Mouse (Mus musculus) adrenal gland, postnatal 4 days (tissue): ENCODE measurements around the gene Ssu72. TPM values are rescaled to one million over a fixed set of nuclear protein-coding genes. Genes with fewer than 3 reads are reported as not detected.
"Not testable (repeated sequence)": the region's sequence is repeated elsewhere in the genome, so short reads cannot be mapped to it uniquely, and the experiment has no call there.

Experiments
- DNase-seq, 2 experiments: peaks; one replicate each; pipeline ENCODE4 v3.0.0; 2021 to 2022; ENCODE audit warnings: low spot score in 2 of 2, mixed read lengths in 2 of 2
- long read RNA-seq, 2 experiments: library from polyadenylated mRNA; stranded (forward); transcript quantifications; one replicate each; pipeline ENCODE4 v2.0.0; 2021
- total RNA-seq, 2 experiments: library from RNA; stranded (reverse); gene quantifications; 2 replicates each; pipeline ENCODE4 v1.2.3; 2021

Gene Ssu72
- 10 to 100 TPM; 88.9 to 96.2 TPM for total RNA-seq
- long read RNA-seq, experiment 1, transcript Ssu72-201 (5 exons, 1,472 nt) = major isoform, 103 of 150 reads
- long read RNA-seq, experiment 1, partial matches to known transcripts = 34 of 150 reads
- long read RNA-seq, experiment 1, other reads (novel, unspliced or antisense) = 6 of 150 reads
- long read RNA-seq, experiment 2, transcript Ssu72-201 (5 exons, 1,472 nt) = major isoform, 104 of 155 reads
- long read RNA-seq, experiment 2, transcript Ssu72-203 (2 exons, 1,555 nt) = minor isoform, 8 of 155 reads
- long read RNA-seq, experiment 2, partial matches to known transcripts = 29 of 155 reads
- long read RNA-seq, experiment 2, other reads (novel, unspliced or antisense) = 11 of 155 reads

DNA sequence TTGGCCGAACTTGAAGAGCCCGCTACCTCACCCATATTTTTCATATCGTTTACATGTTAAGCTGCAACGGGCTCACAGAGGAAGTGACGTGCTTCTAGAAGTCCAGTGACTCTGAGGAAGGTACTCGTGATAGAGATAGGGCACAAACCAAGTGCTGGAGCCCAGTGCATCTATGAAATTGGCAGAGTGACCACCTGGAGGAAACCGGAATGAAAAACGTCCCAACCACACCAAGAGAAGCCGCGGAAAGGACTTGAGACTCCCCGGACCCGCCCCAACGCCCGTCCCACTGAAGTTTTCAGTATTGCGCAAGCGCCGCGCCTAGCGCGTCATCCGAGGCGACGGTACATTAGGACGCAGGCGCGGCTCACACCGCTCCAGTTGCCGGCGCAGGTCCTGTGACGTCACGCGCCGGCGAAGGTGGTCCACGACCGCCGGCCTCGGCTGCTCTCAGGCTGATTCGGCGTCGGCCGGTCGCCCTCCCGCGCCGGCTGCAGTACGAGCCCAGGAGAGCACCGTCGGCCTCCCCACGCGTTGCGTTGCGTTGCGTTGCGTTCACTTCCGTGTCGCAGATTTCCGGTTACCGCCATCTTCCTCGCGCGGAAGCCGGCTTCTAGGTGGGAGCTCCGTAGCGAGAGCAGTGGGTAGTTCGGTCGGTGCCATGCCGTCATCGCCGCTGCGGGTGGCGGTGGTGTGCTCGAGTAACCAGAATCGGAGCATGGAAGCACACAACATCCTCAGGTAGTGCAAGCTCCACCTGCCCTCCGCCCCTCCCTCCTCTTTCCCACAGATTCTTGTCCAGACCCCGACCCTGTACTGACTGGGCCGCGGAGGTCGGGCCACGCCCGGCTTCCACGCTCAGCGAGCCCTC, at the start of gene Ssu72:
Gene Ssu72, plus strand, starts transcription at position 80 of the 871 bp plus-strand sequence.
- peak; percentile 83 to 89 for DNase-seq

DNA sequence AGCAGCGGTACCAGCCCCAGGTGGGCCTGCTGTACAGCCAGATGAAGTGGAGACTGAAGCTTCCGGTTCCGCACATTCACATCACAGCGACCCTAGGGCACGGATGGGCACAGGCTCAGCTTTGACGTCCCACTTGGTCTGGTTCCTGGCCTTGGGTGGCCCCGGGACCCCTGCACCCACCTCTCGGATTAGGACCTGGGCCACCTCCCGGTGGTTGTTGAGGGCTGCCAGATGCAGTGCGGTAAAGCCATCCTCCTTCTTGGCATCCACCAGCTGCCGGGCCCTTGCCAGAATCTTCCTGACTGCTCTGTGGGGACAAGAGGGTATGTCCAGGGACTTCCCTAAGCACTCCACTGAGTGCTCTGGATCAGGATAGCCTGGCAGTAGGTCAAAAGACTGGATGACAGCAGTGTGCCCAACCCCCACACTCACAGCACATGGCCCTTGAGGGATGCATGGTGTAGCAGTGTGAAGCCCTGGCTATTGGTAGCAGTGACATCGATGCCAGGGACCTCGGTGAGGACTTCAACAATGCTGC, 48.3 kb upstream of the Ssu72 start:
- no peak for DNase-seq

DNA sequence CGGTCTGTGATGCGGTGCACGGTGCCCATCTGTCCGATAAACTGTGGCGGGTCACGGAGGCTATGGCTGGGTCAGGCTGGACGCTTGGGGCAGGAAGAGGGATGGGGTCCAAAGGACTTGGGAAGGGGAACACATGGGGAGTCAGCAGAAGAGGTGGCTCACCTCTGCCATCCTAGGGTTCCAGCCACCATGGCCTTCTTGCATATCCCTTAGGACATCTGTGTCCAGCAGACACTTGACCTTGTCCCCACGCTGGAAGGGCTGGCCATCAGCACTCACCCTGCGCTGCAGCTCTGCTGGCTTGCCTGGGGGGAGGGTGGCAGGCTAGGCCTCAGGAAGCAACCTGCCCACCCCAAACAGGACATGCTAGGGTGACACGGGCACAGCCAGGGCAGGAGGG, 45.6 kb upstream of the Ssu72 start:
- no peak for DNase-seq

DNA sequence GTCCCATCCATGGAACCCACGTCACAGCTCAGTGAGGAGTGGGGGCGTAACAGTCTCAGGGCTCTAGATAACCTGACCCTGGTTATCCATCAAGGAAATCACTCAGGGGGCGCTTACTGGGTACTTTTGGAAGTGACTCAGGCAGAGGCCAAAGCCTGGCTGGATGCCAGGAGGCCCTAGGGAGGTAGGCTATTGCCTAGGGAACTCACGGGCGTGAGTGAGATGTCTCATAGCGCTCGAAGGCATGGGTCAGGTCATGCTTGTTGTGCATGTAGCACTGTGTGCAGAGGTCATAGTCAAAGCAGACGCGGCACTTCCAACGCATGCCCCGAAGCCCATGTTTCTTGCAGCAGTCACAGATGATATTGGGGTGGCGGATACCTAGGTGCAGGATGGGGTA, 44.0 kb upstream of the Ssu72 start:
- DNase-seq = no peak

DNA sequence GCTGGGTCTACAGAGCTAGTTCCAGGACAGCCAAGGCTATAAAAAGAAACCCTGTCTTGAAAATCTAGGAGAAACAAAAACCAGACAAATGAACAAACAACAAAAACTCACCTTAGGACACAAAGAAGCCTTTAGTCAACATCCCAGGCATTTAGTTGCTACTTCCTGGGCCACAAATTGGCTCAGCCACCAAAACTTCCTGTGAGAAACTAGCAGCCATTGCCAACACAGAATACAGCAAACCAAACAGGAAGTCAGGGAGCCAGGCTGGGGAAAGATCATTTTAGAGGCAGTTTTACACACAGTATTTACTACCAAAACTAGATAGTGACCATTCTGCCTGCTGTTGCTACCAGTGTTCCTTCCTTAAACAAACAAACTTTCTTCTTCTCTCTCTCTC, 37.7 kb upstream of the Ssu72 start:
- no peak for DNase-seq

DNA sequence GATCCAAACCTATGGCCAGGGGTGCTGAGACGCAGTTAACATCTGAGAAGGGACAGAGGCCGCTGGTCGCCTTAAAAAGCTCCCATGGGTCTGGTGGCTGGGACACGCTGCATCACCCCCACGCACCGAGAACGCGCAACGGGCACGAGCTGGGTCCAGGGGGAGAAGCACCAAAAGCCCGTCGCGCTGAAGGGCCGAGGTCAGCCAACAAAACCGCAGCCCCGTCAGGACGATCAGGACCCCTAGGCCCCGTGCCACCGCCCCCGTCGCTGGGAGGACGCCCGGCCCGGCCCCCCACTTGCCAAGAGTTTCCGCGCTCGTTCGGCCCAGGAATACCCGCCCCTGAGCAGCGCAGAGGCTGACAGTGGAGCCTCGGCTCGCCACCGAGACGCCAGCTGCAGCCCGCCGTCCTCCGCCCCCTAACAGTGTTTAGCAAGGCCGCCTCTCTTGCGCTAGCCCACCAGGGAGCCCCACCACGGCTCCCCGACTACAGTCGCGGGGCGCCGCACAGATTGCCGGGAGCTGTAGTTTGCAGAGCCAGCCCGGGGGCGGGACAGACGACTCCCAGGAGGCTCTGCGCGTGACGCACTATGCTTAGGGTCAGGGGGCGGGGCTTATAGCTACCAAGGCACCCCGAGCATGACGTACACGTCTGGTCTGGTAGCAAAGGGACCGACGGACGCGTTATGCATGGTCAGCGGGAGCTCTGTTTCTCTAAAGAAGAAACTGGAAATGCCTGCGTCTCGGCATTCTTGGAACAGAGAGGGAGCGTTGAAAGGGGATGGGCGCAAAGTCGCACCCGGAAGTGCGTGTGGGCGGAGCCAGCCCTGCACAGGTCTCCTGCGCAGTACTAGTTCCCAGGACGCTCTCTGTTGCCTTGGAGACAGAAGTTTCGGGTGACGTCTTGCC, 35.7 kb upstream of the Ssu72 start, which contains the start of gene Mib2:
Gene Mib2, minus strand, starts transcription at position 510 of the 909 bp plus-strand sequence.
- DNase-seq = peak; percentile 75 to 95

DNA sequence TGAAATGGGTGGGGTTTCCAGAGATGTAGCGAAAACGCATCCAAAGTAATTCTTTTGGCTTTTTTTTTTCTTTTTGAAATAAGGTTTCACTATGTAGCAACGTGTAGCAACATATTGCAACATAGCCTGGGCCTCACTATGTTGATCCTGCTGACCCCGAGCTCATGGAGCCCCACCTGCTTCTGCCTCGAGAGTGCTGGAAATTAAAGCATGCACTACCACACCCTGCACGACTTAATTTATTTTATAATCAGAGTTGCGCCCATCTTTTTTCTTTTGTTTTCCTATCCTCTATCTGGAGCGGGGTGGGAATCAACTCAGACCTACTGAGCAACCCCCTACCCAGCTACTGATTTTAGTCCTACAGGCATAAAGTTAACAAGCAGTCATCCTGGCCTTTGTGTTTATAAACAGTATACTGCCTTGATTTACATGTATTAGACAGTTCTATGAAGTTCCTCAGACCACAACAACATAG, 35.0 kb upstream of the Ssu72 start:
- DNase-seq = no peak

DNA sequence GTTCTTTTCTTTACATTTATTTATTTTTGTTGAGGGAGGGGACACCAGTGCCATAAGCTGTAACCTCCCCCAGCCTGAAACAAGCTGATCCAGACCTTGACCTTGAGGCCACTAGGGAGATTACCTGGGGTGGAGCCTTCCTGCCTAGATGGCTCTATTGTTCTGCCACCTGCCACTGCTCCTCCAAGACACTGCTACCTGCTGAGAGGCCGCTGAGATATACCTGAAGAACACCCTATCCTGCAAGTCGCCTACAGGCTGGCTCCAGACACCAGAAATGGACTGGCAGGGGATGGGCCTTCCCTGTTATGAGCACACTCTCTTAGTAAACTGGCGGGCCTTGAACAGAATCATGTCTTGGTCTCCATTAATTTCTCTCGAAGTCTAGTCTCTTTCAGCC, 34.4 kb upstream of the Ssu72 start:
- DNase-seq = peak in 1 of 2 experiments; percentile 1

DNA sequence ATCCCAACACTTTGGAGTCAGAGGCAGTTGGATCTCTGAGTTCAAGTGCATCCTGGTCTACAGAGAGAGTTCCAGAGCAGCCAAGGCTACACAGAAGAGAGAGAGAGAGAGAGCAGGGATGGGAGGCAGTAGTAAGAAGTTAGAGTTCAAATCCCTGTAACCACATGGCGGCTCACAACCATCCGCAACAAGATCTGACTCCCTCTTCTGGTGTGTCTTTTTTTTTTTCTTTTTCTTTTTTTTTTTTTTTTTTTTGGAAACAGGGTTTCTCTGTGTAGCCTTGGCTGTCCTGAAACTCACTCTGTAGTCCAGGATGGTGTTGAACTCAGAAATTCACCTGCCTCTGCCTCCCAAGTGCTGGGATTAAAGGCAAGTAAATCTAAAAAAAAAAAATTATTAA, 32.5 kb upstream of the Ssu72 start:
- DNase-seq = no peak

DNA sequence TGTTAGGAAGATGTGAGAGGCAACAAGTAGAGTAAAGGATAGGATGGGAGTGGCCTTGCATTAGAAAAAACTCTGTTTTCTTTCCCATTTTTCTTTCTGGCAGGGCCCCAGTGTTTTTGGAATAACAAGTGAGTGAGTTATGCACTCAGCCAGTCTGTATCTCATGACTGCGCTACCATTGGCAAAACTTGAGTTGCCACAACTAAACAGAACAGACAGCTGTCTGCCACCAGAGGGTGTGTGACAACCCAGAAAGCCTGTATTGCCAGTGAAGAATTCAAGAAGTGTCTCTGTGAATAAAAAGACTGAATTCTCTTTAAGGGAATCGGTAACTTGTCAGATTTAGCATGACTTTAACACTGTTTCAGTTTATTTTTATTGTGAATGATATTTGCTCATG, 28.6 kb upstream of the Ssu72 start:
- DNase-seq = peak in 1 of 2 experiments; percentile 1

DNA sequence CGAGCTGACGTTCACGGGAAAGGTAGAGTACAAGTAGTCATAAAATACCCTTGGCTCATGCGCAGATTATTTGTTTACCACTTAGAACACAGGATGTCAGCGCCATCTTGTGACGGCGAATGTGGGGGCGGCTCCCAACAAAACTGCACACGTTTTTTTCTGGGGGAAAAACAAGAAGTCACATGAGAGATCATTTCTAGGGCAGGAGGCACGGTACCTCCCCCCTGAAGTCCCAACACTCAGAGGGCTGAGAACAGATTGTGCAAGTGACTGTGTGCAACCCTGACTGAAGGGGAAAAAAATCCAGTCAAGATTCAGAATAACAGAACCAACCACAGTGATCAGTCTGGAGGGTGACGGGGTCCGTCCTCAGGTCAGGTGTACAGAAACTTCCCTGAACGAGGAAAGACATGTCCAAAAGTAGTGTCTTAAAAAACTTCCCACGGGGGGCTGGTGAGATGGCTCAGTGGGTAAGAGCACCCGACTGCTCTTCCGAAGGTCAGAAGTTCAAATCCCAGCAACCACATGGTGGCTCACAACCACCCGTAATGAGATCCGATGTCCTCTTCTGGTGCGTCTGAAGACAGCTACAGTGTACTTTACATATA, 20.8 kb upstream of the Ssu72 start:
- DNase-seq = not testable (repeated sequence)

DNA sequence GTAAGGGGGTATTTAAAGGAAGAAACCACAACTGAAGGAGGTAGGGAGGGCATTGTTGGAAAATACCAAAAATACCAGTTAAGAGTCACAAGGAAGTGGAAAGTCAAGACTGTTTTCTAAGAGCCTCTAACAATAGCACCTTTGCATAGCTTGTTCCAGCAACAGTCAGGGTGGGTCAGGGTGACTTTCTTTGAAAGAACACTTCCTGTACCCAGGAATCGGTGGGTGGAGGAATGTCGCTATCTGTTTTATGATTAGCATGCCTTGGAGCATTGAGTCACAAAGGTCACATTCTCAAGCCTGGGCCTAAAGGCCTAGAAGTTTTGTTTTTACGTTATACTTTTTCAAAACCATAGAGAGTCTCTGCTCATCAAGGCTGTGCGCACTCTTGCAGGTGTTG, 16.8 kb upstream of the Ssu72 start:
- not testable (repeated sequence) for DNase-seq

DNA sequence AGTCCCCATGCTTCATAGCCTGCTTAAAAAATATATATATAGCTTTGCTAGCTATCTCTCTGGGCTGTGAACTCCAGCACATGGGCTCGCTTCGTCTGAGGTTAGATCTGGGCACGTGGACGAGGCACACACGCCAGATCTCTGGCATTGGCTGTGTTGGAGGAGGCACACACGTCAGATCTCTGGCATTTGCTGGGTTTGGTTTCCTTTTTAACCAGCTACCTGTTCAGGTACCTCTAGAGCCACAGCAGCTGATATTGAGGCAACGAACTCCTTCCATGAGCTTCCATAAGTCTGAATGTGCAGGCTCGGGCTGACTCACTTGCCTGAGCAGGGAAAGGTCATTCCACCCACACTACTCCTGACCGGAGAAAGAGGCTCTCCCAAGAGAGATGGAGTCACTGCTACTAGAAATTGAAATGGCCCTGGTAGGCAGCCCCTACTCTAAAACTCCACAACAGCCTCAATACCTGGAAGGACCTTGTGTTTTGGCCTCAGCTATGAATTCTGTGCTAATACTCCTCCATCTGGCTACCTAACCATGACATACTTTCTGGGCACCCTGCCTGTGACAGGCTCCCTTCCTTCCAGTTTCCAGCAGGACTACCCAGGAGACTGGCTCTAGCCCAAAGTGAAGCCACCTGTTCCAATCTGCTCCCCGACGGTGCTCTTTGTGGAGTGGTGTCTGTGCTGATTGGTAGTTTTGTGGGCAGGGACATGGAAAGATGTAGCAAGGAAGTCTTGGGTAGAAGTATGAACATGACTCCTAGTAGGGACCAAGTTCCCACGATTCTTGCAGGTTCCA, 13.8 kb upstream of the Ssu72 start:
- no peak for DNase-seq

DNA sequence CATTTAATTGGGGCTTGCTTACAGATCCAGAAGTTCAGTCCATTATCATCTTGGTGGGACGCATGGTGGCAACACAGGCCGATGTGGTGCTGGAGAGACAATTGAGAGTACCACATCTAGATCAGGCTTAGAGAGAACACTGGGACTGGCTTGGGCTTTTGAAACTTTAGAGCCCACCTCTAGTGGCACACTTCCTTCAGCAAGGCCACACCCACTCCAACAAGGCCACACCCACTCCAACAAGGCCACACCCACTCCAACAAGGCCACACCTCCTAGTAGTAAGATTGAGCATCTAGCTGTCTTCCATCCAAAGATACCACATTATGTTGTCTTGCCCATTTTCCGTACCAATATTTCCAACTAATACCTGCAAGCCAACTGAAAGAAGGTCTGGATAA, 12.2 kb upstream of the Ssu72 start:
- no peak for DNase-seq

DNA sequence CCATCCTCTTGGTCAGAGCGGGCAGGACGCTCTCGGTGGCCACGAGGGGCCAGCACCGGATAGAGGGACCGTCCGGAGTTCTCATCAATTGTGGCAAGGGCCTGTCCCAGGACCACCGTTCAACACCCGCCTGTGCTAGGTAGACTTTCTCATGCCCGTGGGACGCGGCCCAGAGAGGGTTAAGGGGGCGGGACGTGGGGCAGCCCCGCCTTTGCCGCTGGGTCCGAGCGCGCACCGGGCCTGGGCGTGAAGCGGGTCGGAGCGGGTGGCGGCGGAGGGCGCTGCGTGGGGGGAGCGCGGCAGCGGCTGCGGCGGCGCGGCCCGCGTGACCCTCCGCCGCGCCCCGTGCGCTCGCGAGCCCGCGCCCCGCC, 10.5 kb upstream of the Ssu72 start, which contains the start of gene Fndc10:
Gene Fndc10, plus strand, starts transcription at position 232 of the 371 bp plus-strand sequence.
- DNase-seq = peak; percentile 27 to 44

DNA sequence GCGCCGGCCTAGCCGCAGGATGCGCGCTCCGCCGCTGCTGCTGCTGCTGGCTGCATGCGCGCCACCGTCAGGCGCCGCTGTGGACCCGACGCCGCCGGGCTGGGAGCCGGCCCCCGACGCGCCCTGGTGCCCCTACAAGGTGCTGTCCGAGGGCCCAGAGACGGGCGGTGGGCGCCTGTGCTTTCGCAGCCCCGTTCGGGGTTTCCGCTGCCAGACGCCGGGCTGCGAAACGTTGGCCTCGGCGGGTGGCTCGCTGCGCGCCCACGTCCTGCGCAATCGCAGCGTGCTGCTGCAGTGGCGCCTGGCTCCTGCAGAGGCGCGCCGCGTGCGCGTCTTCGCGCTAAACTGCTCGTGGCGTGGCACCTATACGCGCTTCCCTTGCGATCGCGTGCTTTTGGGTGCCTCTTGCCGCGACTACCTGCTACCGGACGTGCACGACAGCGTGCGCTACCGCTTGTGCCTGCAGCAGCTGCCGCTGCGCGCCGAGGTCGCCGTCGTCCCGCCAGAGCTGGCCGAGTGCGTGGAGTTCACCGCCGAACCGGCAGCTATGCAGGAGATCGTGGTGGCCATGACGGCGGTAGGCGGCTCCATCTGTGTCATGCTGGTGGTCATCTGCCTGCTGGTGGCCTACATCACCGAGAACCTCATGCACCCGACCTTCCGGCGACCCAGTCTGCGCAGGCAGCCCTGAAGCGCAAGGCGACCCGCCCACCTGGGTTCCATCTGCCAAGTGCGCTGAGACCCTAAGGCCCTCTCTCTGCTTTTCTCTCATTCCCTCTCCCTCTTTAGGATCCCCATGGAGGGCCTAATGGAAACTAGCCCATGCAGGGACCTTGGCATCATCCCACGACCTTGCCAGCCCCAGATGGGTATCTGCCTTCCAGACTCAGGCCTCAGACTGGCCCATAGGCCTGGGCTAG, 9.9 kb upstream of the Ssu72 start:
- peak; percentile 23 to 31 for DNase-seq

DNA sequence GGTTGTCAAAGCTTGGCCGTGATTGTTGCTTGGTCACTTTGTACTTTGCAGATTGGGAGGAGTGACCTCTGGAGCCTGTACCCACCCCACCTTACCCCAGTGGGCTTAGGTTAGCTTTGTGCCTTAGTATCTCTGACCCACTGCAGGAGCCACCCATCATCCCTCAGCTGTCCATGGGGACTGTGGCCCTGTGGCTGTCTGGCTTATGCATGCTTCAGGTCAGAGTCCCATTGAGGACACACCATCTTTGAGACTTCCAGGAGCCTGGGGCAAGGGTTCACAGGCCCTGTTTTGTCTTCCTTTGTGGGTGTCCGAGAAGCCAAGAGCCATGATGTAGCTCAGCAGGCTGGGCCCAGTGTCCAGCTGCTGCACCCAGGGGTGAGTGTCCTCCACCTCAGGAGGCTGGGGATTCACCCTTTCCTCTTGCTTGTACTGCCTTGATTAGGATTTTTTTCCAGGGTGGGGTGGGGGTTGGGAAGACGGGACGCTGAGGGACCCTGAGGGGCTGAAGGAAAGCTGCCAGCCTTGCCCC, 9.0 kb upstream of the Ssu72 start:
- no peak for DNase-seq
